ENCODE assay signal across 8 mouse cellular contexts in genomic region chr5:110879584-110880374, GRCm38 (mm10). TPM values are rescaled to one million over a fixed set of nuclear protein-coding genes. Genes with fewer than 3 reads are reported as not detected.
DNase-seq lines count a peak whose midpoint lies in the region; ATAC-seq and TF ChIP-seq lines count a peak whose summit lies in the region.

TSS of gene Ttc28 (plus strand) at chr5:110879803.

- peak within 1 kb of the TSS; percentile 94 for H3K27ac ChIP-seq in gastrocnemius, adult 2 months
- H3K27ac ChIP-seq in hindbrain, embryonic 16.5 days (ENCODE audit: low read depth, low read length) = peak within 1 kb of the TSS; percentile 89
- peak within 1 kb of the TSS; percentile 80 for H3K27ac ChIP-seq in left cerebral cortex, adult 2 months
- no peak within 1 kb of the TSS for H3K27ac ChIP-seq in macrophage

- peaks cover 9% of the 10 kb centered on the region for H3K4me1 ChIP-seq in hindbrain, embryonic 16.5 days (ENCODE audit: control insufficient read depth, insufficient read depth, low read depth, low read length)

- TF ChIP-seq CTCF in gastrocnemius, adult 2 months (IDR thresholded peaks at IDR 0.05) = no peak
- TF ChIP-seq CTCF in left cerebral cortex, adult 2 months (IDR thresholded peaks at IDR 0.05) = no peak

- H3K4me3 ChIP-seq in gastrocnemius, adult 2 months = peak within 1 kb of the TSS; percentile 97
- peak within 1 kb of the TSS; percentile 79 for H3K4me3 ChIP-seq in hindbrain, embryonic 16.5 days (ENCODE audit: low read length)
- H3K4me3 ChIP-seq in left cerebral cortex, adult 2 months = peak within 1 kb of the TSS; percentile 66
- peak within 1 kb of the TSS; percentile 22; the same call in 1 of the 2 replicates for H3K4me3 ChIP-seq in macrophage (ENCODE audit: inconsistent target)

- intact Hi-C loops in gastrocnemius, adult 2 months (cut with DNase I) = no loop called here
- intact Hi-C loops in left cerebral cortex, adult 2 months (cut with DNase I) = no loop called here

- H3K9me3 ChIP-seq in hindbrain, embryonic 16.5 days (ENCODE audit: control insufficient read depth, low read length) = no peaks in the 10 kb centered on the region

- H3K36me3 ChIP-seq in hindbrain, embryonic 16.5 days (ENCODE audit: control insufficient read depth, insufficient read depth, low read length) = no peaks in the 10 kb centered on the region
- no peaks in the 10 kb centered on the region for H3K36me3 ChIP-seq in macrophage (ENCODE audit: inconsistent target)

- DNase-seq in cerebellum, postnatal 4 days (ENCODE audit: low spot score in 2 of 2) = peak; percentile 79 to 91
- DNase-seq in gastrocnemius, adult 2 months = peak; percentile 95
- peak; percentile 89 for DNase-seq in left cerebral cortex, adult 2 months (ENCODE audit: extremely low spot score in 1 of 2, low spot score in 2 of 2)
- DNase-seq in right cerebral cortex, adult 2 months (ENCODE audit: low spot score in 2 of 2) = peak; percentile 85 to 87
- peak; percentile 36 for DNase-seq in urinary bladder, postnatal 10 days (ENCODE audit: low spot score)

- no peaks in the 10 kb centered on the region for H3K27me3 ChIP-seq in hindbrain, embryonic 16.5 days (replicated peaks; ENCODE audit: control insufficient read depth, insufficient read depth, low read length)

- peak within 1 kb of the TSS; percentile 86 for H3K9ac ChIP-seq in hindbrain, embryonic 16.5 days (ENCODE audit: low read depth, low read length)

- H3K4me2 ChIP-seq in hindbrain, embryonic 16.5 days (ENCODE audit: low read length) = peak within 1 kb of the TSS; percentile 76

- under 1% methylated on average over 80 of the region's 101 CpGs for WGBS in hindbrain, embryonic 16.5 days
- WGBS in macrophage (ENCODE audit: missing documents) = under 1% methylated on average over 100 of the region's 101 CpGs

- no peaks in the 10 kb centered on the region for H3K79me2 ChIP-seq in macrophage (ENCODE audit: inconsistent target)

- ATAC-seq in activated CD4-positive, CD25-positive, alpha-beta regulatory T cell, adult 4 months = peak; percentile 89
- peak; percentile 92 for ATAC-seq in hindbrain, embryonic 16.5 days

RNA-seq across cellular contexts. Expression of gene Ttc28, which starts in this region (rescaled TPM):
- 1 to 10 TPM; 1.9 to 2.6 TPM for polyA plus RNA-seq in activated CD4-positive, CD25-positive, alpha-beta regulatory T cell, adult 4 months (2017; shearing (Covaris generic))
- total RNA-seq in gastrocnemius, adult 2 months (2021) = 10 to 100 TPM; 11.9 to 16.6 TPM
- polyA plus RNA-seq in hindbrain, embryonic 16.5 days (2015; fragmentation: Nextera tagmentation; extraction: Ambion mirVana) = 14.5 and 16.8 TPM in 2 replicates
- 10 to 100 TPM; 12.0 to 12.8 TPM for total RNA-seq in left cerebral cortex, adult 2 months (2021)
- total RNA-seq in macrophage (2018; cell fraction: chromatin; rRNA removed) = 10 to 100 TPM in 3 of 26 experiments, 1 to 10 TPM in 23; 3.1 to 10.4 (median 5.6) TPM
- 1 to 10 TPM in 14 of 26 experiments, under 1 TPM in 12; 0.54 to 1.8 (median 1.1) TPM for total RNA-seq in macrophage (2018; cell fraction: cytosol; rRNA removed)
- total RNA-seq in macrophage (2018; cell fraction: nucleus; rRNA removed) = 10 to 100 TPM in 1 of 26 experiments, 1 to 10 TPM in 25; 1.4 to 18.4 (median 3.3) TPM
- polyA plus RNA-seq in macrophage (2018) = 0.50 to 1.3 TPM (median 0.77 TPM) in 3 replicates

Comparison
In these comparisons a context has a peak if more than half of its experiments do, and no peak if none do; other contexts are left out.
1. DNase-seq: peak in every context shown above with its lines; median percentile 95 in gastrocnemius, adult 2 months; 89 in left cerebral cortex, adult 2 months; 86 in right cerebral cortex, adult 2 months; 85 in cerebellum, postnatal 4 days; 36 in urinary bladder, postnatal 10 days.
2. H3K4me3 ChIP-seq: peak in every context shown above with its lines; median percentile 97 in gastrocnemius, adult 2 months; 79 in hindbrain, embryonic 16.5 days; 66 in left cerebral cortex, adult 2 months; 22 in macrophage.